Mouse (Mus musculus) heart, adult 2 months (tissue): Measurements from ENCODE around the gene Kirrel3.

Experiments
- CTCF ChIP-seq: fragments of 200-600 bp; IDR thresholded peaks from 2 replicates; pipeline ENCODE4 v1.8.1; 2022; ENCODE audit warnings: antibody characterized with exemption, mild to moderate bottlenecking, moderate library complexity
- EP300 ChIP-seq: fragments of 200-500 bp; IDR thresholded peaks from 2 replicates; pipeline ENCODE4 v1.6.1; 2011; ENCODE audit warnings: low read depth, low read length, control low read depth; ENCODE audit not compliant: insufficient read depth
- POLR2A ChIP-seq: fragments of 200-500 bp; IDR thresholded peaks from 2 replicates; pipeline ENCODE4 v1.6.1; 2011; ENCODE audit warnings: mild to moderate bottlenecking, low read depth, low read length, control low read depth; ENCODE audit not compliant: insufficient read depth

- TF ChIP-seq POLR2A (no peak), CTCF (no peak), EP300 (no peak)
Measured at GRCm38 (mm10) chr9:34689375-34689774, 203.7 kb downstream of the Kirrel3 start.
